Mouse (Mus musculus) embryonic facial prominence, embryonic 13.5 days (tissue): ENCODE data around the gene Nrxn2. TPM values are rescaled to one million over a fixed set of nuclear protein-coding genes. Genes with fewer than 3 reads are reported as not detected.

Source experiments
- ATAC-seq: fragments of 200-750 bp; cut with Nextera tagmentation; 2 replicates; pipeline ENCODE4 v1.8.0; 2017; ENCODE audit warnings: low read depth; ENCODE audit not compliant: insufficient number of reproducible peaks, insufficient read depth, low FRiP score, low TSS enrichment
- H3K27ac ChIP-seq: fragments of 300-500 bp; sonication (generic); 2 replicates; pipeline ENCODE4 v1.5.1; 2015; ENCODE audit warnings: moderate library complexity, mild to moderate bottlenecking, inconsistent platforms
- H3K27me3 ChIP-seq: fragments of 300-500 bp; sonication (generic); 2 replicates; pipeline ENCODE4 v1.6.1; 2015; ENCODE audit warnings: mild to moderate bottlenecking, inconsistent platforms
- H3K36me3 ChIP-seq: fragments of 300-500 bp; sonication (generic); 2 replicates; pipeline ENCODE4 v1.6.1; 2015; ENCODE audit warnings: mild to moderate bottlenecking, inconsistent platforms
- H3K4me1 ChIP-seq: fragments of 300-500 bp; sonication (generic); 2 replicates; pipeline ENCODE4 v1.6.1; 2015; ENCODE audit warnings: inconsistent platforms
- H3K4me2 ChIP-seq: fragments of 300-500 bp; sonication (generic); 2 replicates; pipeline ENCODE4 v1.6.1; 2015; ENCODE audit warnings: moderate library complexity, mild to moderate bottlenecking, inconsistent platforms
- H3K4me3 ChIP-seq: fragments of 300-500 bp; sonication (generic); 2 replicates; pipeline ENCODE4 v1.5.1; 2015; ENCODE audit warnings: mild to moderate bottlenecking, inconsistent platforms
- H3K9ac ChIP-seq: fragments of 300-500 bp; sonication (generic); 2 replicates; pipeline ENCODE4 v1.6.1; 2015; ENCODE audit warnings: mild to moderate bottlenecking, inconsistent platforms
- H3K9me3 ChIP-seq: fragments of 300-500 bp; sonication (generic); 2 replicates; pipeline ENCODE4 v1.6.1; 2016; ENCODE audit warnings: inconsistent platforms
- WGBS: fragments of 180-500 bp; shearing (Covaris S2); methylation state at CpG from one replicate; pipeline ENCODE4 v1.1.7; 2015; ENCODE audit warnings: mixed read lengths; 5-methylcytosine and 5-hydroxymethylcytosine counted together
- polyA plus RNA-seq: library from polyadenylated mRNA; unstranded; fragments of >200 nt; fragmentation: Nextera tagmentation; extraction: Ambion mirVana; gene quantifications from 2 replicates; pipeline ENCODE4 v1.2.1, GENCODE M21; 2015

Gene Nrxn2
- polyA plus RNA-seq, 1 experiment from 2014 or later = 2.0 TPM

DNA sequence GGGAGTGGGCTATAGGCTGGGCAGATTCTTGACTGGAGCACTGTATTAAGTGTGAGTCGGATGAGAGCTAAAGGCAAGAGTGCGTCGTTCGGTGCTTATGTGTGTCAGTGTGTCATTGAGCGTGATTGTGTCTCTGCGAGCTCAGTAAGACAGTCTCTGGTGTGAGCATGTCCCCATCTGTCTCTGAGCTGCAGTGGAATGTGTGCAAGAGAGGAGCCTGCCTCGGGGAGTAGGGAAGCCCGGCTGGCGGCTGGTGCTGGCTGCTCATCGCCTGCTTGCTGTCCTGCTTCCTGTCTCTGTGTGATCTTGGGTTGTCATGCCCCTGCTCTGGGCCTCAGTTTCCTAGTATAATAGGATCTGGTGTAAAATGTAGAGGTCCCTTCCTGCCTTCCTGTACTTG lies 24.5 kb downstream of the Nrxn2 start:
- WGBS = 51% methylated on average over 10 of the region's 10 CpGs

DNA sequence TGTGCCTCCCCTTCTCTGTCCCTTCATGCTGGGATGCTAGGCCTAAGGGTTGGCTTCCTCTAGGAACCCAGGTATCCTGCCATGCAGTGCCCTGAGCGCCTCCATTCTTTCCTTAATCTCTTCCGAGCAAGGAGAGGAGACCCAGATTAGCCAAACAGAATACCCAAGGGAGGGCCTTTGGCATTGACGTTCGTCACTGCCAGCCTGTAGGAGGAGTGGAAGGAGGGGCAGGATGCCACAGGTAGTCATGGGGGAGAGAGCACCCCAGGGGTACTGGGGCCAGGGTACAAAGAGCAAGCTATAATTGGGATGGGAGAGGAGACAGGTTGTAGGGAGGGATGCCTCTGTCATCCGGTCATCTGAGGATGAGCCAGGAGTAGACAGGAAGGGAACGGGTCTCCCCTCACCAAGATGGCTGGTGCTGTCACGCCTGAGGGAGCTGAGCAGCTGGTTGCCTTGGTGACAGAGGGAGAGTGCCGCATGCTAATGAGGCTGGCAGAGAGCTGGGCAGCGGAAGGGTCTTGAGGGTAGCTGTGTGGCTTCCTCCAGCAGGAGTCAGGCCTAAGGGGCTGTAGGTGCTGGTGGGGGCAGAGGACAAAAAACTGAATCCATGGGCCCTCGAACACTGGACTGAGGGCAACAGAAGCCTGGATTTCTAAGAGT lies 27.4 kb downstream of the Nrxn2 start:
- WGBS = 21% methylated on average over 10 of the region's 10 CpGs
- H3K27me3 ChIP-seq = peaks cover 32% of the 10 kb centered on the region

More for the DNA sequence above, 24.5 kb downstream of the Nrxn2 start:
- no peaks in the 10 kb centered on the region for H3K9me3 ChIP-seq
- no peak overlapping the region for H3K27ac ChIP-seq
- H3K4me1 ChIP-seq = peaks cover 18% of the 10 kb centered on the region
- no peak overlapping the region for H3K4me2 ChIP-seq
- no peak overlapping the region for H3K4me3 ChIP-seq
- H3K27me3 ChIP-seq = peaks cover 20% of the 10 kb centered on the region
- no peak overlapping the region for H3K9ac ChIP-seq
- H3K36me3 ChIP-seq = no peaks in the 10 kb centered on the region
- no peak for ATAC-seq

DNA sequence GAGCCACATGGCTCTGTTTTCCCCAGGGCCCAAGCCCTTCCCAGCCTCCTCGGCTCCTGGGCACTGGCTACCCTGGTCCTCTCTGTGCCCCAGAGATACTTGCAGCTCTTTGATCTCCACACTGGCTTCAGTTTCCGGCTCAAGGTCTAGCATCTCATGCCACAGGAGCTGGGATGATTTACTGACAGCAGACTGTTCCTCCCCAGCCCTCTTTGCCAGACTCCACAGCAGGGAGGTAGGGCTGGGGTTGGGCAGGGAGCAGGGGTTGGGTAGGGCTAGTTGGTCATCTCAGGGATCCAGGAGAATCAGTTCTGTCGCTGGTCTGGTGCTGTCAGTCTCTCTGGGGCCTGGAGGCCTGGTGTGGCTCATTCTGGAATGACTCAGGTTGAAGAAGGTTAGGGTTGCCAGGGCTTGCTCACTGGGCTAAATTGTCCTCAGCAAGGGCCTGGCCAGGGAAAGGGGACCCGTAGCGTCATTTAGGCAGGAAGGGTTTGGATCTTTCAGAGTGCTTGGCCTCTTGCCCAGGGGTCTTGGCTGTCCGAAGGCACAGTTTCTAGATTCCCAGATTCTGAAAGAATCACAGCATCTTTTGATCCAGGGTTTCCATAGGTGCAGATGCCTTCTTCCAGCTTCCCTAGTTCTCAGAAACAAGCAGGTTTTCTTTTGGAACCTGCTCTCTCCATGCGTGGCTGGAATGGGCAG lies 28.4 kb downstream of the Nrxn2 start:
- H3K4me3 ChIP-seq = no peak overlapping the region
- H3K9ac ChIP-seq = 0 out of 2 replicates have a peak overlapping the region, but pooled peaks have one; percentile 36
- H3K27ac ChIP-seq = no peak overlapping the region
- peaks cover 32% of the 10 kb centered on the region for H3K27me3 ChIP-seq
- no peak for ATAC-seq
- no peaks in the 10 kb centered on the region for H3K9me3 ChIP-seq
- H3K36me3 ChIP-seq = no peaks in the 10 kb centered on the region
- peaks cover 20% of the 10 kb centered on the region for H3K4me1 ChIP-seq
- 54% methylated on average over 7 of the region's 7 CpGs for WGBS
- H3K4me2 ChIP-seq = no peak overlapping the region

More for the DNA sequence above, 27.4 kb downstream of the Nrxn2 start:
- Histone ChIP-seq H3K9me3 (no peaks in the 10 kb centered on the region), H3K4me3 (no peak overlapping the region), H3K4me1 (peaks cover 18% of the 10 kb centered on the region), H3K27ac (no peak overlapping the region), H3K36me3 (no peaks in the 10 kb centered on the region), H3K9ac (0 out of 2 replicates have a peak overlapping the region, but pooled peaks have one; percentile 0), H3K4me2 (no peak overlapping the region)
- no peak for ATAC-seq

DNA sequence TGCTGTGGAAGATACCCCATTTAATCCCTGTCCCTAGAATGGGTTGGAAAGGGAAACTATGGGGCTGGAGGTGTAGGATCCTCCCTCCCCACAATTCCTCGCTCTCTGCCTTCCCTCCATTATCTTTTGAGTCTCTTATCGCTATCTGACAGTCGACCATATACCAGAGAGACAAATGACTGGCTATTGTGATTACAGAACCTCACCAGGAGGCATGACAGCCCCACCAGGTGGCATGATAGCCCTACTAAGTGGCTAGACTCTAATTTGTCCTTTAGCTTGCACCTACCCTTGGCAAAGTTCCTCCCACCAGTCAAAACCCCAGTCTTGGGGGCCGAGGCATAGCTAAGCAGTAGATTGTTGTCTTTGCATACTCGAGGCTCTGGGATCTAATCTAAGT lies 30.2 kb downstream of the Nrxn2 start:
- Histone ChIP-seq H3K36me3 (no peaks in the 10 kb centered on the region), H3K4me2 (peak overlapping the region; percentile 45), H3K4me1 (peaks cover 23% of the 10 kb centered on the region), H3K9me3 (no peaks in the 10 kb centered on the region), H3K9ac (peak overlapping the region; percentile 44; the same call in 1 of the 2 replicates), H3K27ac (no peak overlapping the region), H3K27me3 (peaks cover 22% of the 10 kb centered on the region; the same call in 1 of the 2 replicates), H3K4me3 (no peak overlapping the region)
- 59% methylated on average over 5 of the region's 5 CpGs for WGBS
- no peak for ATAC-seq

DNA sequence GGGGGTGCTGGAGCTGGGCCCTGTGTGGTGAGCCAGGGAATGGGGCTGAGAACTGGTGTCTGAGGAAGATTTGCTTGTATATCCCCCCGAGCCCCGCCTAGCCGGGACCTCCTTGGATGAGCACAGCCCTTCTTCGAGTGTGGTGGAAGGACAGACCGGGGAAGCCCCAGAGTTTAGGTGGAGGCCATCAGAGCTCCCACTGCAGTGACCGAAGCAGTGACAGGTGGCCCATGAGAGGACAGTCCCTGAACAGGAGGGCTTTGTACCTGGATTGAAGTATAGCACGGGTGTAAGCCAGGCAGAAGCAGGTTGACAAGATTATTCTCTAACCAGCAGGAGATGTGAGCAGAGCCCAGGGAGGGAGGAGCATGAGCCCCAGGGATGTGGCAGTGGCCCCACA lies 31.3 kb downstream of the Nrxn2 start:
- peaks cover 16% of the 10 kb centered on the region; the same call in 1 of the 2 replicates for H3K27me3 ChIP-seq
- no peaks in the 10 kb centered on the region for H3K36me3 ChIP-seq
- ATAC-seq = no peak
- H3K9ac ChIP-seq = no peak overlapping the region
- peaks cover 23% of the 10 kb centered on the region for H3K4me1 ChIP-seq
- H3K4me3 ChIP-seq = no peak overlapping the region
- no peak overlapping the region for H3K4me2 ChIP-seq
- H3K27ac ChIP-seq = no peak overlapping the region
- 66% methylated on average over 7 of the region's 7 CpGs for WGBS
- H3K9me3 ChIP-seq = no peaks in the 10 kb centered on the region

DNA sequence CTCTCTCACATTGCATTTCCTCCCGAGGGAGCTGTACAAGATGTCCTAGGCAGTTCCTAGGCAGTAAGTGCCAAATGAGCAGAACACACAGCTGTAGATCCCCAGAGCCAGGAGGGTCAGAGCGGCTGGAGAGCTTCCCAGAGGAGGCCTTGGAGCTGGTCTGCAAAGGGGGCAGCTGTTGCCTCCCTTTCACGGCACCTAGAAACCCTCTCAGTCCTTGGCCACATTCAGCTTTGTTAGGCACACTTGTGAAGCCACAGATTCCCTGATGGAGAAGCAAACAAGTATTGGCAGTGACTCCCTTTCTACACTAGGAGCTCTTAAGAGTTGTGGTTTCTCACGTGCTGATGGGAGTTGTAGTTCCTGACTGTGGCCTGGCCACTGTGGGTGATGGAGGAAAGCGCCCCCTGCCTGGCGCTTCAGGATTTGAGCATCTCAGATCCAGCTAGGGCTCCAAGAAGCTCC lies 33.5 kb downstream of the Nrxn2 start:
- Histone ChIP-seq H3K27ac (no peak overlapping the region), H3K9me3 (no peaks in the 10 kb centered on the region), H3K27me3 (peaks cover 17% of the 10 kb centered on the region; the same call in 1 of the 2 replicates), H3K36me3 (no peaks in the 10 kb centered on the region), H3K9ac (no peak overlapping the region), H3K4me2 (no peak overlapping the region), H3K4me3 (no peak overlapping the region), H3K4me1 (peaks cover 8% of the 10 kb centered on the region; the same call in 1 of the 2 replicates)
- 20% methylated on average over 6 of the region's 6 CpGs for WGBS
- no peak for ATAC-seq

DNA sequence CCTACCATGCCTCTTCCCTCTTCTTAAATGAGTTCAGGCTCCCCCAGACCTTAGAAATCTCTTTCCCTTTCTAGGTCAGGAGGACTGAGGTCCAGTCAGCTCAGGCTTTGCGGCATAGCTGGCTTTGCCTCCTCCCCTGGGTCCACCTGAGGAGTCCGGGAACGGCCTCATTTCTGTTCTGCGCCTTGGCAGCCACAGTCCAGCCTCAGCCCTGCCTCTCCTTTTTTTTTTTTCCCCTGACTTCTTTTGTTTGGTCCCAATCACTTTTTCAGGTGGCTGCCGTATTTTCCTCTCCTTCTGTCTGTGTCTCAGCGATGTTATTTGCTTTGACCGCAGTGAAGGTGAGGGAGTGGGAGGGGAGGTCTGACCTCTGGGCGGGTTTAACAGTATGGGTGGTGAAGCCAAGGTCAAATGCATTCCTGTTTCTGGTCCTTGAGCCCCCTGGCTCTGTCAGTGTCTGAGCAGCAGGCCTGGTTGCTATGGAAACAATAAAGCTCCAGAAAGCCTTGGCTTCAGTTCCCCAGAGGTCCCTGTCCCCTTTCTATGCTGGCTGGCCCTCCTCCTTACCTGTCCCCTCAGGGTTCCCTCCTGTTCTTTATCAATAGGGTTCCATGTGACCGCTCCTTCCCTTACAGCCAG lies 34.3 kb downstream of the Nrxn2 start:
- Histone ChIP-seq H3K27ac (no peak overlapping the region), H3K4me2 (no peak overlapping the region), H3K4me3 (no peak overlapping the region), H3K9ac (no peak overlapping the region), H3K36me3 (no peaks in the 10 kb centered on the region), H3K4me1 (peaks cover 5% of the 10 kb centered on the region; the same call in 1 of the 2 replicates), H3K27me3 (peaks cover 15% of the 10 kb centered on the region; the same call in 1 of the 2 replicates), H3K9me3 (no peaks in the 10 kb centered on the region)
- ATAC-seq = no peak
- 55% methylated on average over 9 of the region's 9 CpGs for WGBS

DNA sequence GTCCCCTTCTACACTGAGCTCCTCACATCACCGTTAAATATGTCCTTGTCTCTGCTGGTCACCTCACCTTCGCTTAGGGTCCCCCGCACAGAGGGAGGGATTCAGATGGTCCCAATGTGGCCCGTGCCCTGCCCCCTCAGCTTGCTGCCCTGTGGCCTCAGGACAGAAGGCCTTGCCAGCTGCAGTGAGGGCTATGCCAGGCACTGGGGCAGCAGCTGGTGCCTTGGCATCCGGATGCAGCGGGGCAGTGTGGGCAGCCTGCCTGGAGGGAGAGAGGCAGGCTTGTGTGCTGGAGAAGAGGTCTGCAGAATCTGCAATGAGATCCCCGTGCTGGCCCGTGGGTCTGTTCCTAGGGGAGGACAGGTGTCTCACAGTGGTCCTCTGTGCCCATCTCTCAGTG lies 34.8 kb downstream of the Nrxn2 start:
- H3K4me3 ChIP-seq = no peak overlapping the region
- no peak overlapping the region for H3K9ac ChIP-seq
- no peaks in the 10 kb centered on the region for H3K9me3 ChIP-seq
- no peak overlapping the region for H3K4me2 ChIP-seq
- H3K27me3 ChIP-seq = peaks cover 15% of the 10 kb centered on the region; the same call in 1 of the 2 replicates
- no peaks in the 10 kb centered on the region for H3K36me3 ChIP-seq
- ATAC-seq = no peak
- WGBS = 85% methylated on average over 8 of the region's 8 CpGs
- H3K4me1 ChIP-seq = peaks cover 5% of the 10 kb centered on the region; the same call in 1 of the 2 replicates
- H3K27ac ChIP-seq = no peak overlapping the region

DNA sequence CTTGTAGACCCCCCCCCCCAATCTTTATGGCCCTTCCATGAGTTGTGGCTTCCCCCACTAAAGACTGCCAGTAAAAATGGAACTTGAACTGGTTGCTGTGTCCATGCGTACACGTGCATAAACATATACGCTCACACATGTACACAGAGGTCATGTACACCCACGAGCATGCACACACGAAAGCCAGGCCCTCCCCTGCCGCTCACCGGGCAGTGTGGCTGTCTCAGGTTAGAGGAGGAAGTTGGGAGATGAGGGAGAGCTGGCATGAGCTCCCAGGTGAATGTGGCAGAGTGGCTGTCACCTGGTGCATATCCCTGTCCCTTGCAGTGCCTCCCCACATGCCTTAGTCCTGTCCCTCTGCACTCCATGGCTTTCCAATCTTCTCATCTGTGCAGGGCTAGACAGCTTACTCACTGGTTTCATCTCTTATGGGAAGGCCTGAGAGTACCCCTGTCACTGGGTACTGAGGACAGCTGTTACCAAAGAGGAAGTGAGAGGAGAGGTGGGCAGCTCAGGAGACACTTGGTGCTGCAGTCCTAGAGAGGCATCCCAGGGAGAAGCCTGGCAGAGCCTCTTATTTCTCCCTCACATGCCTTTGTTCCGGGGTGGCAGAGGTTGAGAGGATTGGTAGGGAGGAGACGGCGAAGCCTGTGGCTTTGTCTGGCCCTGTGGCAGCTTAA lies 35.6 kb downstream of the Nrxn2 start:
- no peak for ATAC-seq
- no peak overlapping the region for H3K4me2 ChIP-seq
- peaks cover 5% of the 10 kb centered on the region; the same call in 1 of the 2 replicates for H3K4me1 ChIP-seq
- peaks cover 8% of the 10 kb centered on the region; the same call in 1 of the 2 replicates for H3K27me3 ChIP-seq
- H3K9ac ChIP-seq = no peak overlapping the region
- no peaks in the 10 kb centered on the region for H3K36me3 ChIP-seq
- H3K9me3 ChIP-seq = no peaks in the 10 kb centered on the region
- 73% methylated on average over 10 of the region's 10 CpGs for WGBS
- no peak overlapping the region for H3K27ac ChIP-seq
- no peak overlapping the region for H3K4me3 ChIP-seq

DNA sequence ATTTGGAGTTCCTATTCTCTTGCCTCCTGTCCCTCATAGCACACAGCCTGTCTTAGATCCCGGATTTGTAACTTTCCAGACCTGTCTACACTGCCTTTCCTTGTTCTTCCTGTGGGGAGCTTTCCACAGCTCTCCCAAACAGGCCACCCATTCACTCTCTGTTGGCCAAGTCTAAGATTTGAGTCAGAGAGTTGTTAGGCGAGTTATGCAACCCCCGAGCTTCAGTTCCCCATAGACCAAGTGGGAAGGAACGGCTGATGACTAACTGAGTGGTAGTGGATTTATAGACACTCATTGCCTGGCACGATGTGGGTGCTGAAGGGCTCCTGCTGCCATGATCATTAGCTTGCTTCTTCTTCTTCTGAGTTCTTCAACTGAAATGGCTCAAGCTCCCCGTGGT lies 41.0 kb downstream of the Nrxn2 start:
- Histone ChIP-seq H3K27ac (no peak overlapping the region), H3K4me3 (no peak overlapping the region), H3K4me2 (no peak overlapping the region), H3K27me3 (peaks cover 12% of the 10 kb centered on the region), H3K9me3 (no peaks in the 10 kb centered on the region), H3K36me3 (no peaks in the 10 kb centered on the region), H3K9ac (no peak overlapping the region), H3K4me1 (peaks cover 3% of the 10 kb centered on the region; the same call in 1 of the 2 replicates)
- no peak for ATAC-seq
- 79% methylated on average over 6 of the region's 6 CpGs for WGBS

DNA sequence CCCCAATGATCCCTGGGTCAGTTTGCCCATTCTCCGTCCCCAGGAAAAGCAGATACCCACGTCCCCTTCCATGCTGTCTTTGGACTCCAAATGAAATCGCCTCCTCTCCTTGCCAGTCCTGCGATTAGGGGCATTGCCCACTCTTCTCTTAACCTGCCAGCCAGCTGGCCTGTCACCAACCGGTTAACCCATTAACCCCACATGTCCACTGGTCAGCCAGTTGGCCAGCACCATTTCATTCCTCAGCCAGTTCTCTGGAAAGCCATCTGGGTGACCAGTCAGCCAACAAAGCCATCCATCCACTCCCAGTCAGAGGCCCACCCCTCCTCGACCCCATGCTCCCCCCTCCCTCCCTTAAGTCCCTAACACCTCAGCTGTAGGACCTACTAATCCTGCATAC lies 44.3 kb downstream of the Nrxn2 start:
- H3K27ac ChIP-seq = no peak overlapping the region
- H3K4me3 ChIP-seq = no peak overlapping the region
- H3K9ac ChIP-seq = no peak overlapping the region
- H3K4me1 ChIP-seq = peaks cover 3% of the 10 kb centered on the region; the same call in 1 of the 2 replicates
- no peaks in the 10 kb centered on the region for H3K36me3 ChIP-seq
- no peak for ATAC-seq
- WGBS = 52% methylated on average over 6 of the region's 6 CpGs
- no peaks in the 10 kb centered on the region for H3K9me3 ChIP-seq
- no peak overlapping the region for H3K4me2 ChIP-seq
- peaks cover 18% of the 10 kb centered on the region for H3K27me3 ChIP-seq
